Mouse (Mus musculus) T-helper 17 cell (primary cell): ENCODE results near the gene Smg6.

ENCODE experiments used
- in situ Hi-C, 2 experiments: fragments of 300-600 bp; cut with MboI, MseI; formaldehyde crosslinking; loops; 1 replicate in 1 of 2; 2 replicates in 1 of 2; pipeline ENCODE4 v1.15.1; 2025; ENCODE audit warnings: high pct_unique_total_duplicates in 2 of 2

Smg6 gene

DNA sequence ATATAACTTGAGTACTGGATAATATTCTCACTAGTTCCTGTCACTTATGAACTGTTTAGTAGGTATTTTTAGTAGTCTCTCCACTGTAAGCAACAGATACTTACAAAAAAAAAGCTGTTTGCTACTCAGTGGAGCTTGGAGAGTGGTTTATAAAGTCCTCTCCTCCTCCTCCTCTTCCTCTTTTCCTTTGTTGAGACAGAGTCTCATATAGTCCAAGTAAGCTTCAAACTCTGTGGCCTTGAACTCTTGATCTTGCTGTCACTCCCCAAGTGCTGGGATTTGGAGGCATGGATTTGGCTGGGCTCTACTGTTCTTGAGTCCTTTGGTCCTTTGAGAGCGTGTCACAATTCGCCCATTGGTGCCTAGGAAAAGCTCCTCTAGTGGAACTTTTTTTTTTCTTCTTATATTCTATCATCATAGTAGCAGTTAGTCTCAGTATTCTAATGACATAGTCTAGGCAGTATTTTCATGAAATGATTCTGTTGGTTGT is 1.7 kb downstream of the Smg6 start:
- in situ Hi-C loops, result no loop called here

DNA sequence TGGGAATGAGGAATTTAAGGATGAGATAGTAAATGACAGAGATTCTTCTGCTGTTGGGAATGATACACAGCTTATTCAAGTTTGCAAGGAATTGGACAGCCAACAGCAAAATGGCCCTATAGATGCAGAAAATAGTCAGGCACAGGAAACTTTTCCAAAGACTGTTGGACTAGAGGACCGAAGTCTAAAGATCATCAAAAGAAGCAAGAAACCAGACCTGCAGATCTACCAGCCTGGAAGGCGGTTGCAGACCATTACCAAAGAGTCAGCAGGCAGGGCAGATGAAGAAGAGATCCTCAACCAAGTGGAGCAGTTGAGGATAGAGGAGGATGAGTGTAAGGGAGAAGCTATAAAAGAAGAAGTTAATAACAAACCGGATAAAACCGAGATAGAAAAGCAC is 3.5 kb downstream of the Smg6 start:
- in situ Hi-C loops, result no loop called here

DNA sequence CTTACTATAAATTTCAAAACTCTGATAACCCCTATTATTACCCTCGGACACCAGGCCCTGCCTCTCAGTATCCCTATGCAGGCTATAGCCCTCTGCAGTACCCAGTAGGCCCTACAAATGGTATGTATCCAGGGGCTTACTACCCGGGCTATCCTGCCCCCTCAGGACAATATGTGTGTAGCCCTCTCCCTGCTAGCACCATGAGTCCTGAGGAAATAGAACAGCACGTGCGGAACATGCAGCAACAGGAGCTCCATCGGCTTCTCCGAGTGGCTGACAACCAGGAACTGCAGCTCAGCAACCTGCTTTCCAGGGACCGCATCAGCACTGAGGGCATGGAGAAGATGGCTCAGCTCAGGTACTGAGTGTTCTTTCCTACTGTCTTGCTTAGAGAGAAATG is 4.8 kb downstream of the Smg6 start:
- in situ Hi-C loops, result no loop called here

DNA sequence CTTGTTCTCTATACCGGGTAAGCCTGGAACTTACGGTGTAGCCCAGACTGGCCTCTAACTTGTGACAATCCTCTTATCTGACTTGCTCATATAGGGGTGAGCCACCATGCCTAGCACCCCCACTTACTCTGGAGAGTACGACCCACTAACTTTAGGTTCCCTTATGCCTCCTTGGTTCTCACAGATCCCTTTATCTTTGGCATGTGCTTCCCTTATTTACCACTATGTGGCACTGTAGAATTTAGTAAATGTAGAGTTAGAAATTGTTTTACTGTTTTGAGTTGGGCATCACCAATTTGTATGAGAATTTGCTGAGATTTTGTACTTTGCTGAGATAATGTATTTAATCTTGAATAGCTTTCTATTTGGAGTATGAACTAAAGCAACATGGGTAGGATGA is 20.7 kb downstream of the Smg6 start:
- in situ Hi-C loops, result no loop called here

DNA sequence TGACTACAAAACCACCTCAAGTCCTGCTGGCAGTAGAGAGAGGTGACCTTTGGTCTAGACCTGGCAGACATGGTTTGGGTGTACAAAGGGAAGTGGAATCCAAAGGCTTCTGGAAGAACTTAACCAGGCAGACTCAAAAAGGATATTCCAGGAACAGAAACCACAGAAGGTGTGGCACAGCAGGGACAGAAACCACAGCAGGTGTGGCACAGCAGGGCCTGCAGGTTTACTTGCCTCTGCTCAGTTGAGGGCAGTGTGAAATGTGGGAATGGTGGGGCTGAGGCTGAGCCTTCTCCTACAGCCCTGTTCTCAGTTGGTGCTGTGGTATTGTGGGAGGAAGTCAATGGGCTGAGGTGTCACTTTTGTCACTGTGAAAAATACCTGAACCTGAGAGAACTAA is 29.3 kb downstream of the Smg6 start:
- in situ Hi-C loops, result no loop called here

DNA sequence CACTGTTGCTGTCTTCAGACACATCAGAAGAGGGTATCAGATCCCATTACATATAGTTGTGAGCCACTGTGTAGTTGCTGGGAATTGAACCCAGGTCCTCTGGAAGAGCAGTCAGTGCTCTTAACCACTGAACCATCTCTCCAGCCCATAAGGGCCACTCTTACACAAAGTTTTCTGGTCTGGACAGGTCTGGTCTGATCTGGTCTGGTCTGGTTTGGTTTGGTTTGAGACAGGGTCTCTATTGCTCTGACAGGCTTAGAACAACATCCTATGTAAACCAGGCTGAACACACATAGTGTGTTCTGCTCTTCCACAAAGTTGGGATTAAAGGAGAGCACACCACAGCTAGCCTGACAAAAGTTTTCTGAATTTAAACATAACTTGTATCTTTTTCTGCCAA is 30.4 kb downstream of the Smg6 start:
- in situ Hi-C loops, result no loop called here

DNA sequence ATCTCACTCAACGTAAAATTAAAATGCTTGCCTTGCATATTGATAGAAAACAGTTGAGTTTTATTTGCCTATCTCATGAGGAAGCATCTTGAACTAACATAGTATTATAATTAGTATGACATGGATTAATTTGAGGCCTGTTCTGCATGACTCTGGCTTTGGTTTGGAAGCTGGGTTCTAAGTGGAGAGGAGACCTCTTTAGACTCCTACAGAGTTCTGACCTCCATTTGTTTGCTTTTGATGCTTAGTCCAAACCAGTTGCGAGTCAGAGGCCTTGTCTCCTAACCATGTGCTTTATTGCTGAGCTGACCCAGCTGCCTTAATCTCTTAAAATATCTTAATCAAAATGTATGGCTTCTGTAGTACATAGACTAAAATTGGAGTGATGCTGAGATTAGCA is 32.0 kb downstream of the Smg6 start:
- in situ Hi-C loops, result no loop called here

DNA sequence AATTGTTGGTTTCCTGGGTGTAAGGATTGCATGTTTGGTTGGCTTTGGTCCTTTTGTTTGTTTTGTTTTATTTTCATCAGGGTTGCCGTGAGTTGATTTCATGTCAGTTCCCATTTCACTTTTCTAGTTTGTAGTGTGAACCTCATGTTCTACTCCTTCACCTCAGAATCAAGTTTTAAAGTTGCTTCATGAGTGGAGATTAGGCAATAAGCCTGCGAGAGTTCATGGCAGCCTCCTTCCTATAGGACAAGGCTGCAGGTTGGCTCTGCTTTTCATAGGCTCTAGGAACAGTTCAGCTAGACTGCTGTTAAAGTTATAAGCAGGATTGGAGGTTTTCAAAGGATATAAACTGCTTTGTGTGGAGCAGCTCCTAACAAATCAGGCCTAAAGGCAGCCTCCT is 33.9 kb downstream of the Smg6 start:
- in situ Hi-C loops, result no loop called here

DNA sequence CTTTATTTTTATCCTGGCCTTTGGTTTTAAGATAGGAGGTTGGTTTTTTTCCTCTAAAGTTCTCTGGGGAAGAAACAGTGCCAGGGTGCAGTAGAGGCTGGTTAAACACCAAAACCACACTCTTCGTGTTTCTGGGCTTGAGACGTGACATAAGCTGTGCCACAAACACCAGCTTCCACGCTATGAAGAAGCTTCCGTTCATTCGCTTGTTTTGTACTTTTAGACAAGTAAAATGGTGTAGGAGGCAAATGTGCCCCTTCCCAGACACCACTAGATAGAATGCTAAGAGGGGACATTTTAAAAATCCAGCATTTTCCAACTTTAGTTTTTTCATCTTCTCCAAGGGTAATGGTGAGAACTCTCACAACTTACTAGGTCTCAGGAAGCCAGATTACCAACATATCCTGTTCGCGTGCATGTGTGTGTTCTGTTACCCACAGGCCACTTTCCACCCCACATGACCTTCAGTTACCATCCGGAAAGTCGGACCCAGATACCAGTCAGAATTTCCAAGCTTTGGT is 34.5 kb downstream of the Smg6 start:
- in situ Hi-C loops, result no loop called here

DNA sequence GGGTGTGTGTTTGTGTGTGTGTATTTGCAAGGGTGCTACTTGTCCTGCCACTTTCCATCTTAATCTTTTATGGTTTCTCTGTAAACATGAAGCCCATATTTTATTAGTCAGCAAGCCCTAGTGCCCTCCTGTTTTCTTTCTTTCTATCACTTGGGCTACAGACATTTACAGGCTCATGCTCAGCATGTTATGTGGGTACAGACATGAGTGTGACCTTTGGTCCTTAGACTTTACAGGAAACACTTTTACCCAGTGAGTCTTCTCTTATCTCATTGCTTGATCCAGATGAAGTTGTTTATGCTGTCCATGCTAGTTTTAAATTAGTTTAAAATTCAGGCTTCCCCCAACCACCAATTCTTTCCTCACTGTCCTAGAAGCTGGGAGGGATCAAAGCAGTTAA is 36.3 kb downstream of the Smg6 start:
- in situ Hi-C loops, result no loop called here

DNA sequence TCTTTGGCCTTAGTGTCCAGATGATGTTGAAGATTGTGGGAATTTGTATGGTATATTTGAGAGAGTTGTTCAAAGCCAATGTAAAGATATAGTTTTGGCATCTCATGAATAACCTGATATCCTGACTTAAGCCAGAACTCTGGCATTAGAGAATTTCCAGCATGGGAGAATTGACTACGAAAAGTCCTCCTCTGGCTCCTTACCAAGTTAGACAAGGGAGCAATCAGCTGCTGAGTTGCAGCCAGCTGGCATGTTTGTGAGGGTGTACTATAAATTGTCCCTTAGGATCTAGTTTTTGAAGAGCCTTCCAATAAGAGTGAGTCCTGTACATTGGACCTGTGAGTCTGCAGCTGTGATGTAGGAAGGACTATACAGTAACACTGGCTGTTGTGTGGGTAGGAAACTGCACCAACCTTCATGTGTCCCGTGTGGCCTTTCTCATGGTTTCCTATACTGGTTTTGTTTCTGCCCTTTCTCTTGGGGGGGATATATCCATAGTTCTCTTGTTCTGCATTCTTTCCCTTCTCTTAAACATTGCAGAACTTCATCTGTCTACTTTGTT is 37.3 kb downstream of the Smg6 start:
- in situ Hi-C loops, result no loop called here

DNA sequence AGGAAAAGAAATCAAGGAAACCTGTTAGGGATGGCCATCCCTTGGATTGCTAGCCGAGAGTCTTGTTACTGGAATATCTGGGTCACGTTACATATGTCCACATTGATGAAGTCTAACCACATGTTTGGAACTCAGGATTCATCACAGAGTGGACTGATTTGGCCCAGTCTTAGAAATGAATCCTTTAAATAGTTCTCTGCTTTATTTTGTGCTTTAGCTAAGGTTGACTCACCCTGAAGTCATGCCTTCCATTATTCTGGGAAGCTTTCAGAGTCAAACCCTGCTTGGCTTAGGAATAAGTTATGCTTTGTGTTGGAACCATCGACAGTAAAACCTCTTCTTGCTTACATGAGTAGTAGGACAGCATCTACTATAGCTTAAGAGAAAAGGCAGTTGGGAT is 39.9 kb downstream of the Smg6 start:
- in situ Hi-C loops, result no loop called here

DNA sequence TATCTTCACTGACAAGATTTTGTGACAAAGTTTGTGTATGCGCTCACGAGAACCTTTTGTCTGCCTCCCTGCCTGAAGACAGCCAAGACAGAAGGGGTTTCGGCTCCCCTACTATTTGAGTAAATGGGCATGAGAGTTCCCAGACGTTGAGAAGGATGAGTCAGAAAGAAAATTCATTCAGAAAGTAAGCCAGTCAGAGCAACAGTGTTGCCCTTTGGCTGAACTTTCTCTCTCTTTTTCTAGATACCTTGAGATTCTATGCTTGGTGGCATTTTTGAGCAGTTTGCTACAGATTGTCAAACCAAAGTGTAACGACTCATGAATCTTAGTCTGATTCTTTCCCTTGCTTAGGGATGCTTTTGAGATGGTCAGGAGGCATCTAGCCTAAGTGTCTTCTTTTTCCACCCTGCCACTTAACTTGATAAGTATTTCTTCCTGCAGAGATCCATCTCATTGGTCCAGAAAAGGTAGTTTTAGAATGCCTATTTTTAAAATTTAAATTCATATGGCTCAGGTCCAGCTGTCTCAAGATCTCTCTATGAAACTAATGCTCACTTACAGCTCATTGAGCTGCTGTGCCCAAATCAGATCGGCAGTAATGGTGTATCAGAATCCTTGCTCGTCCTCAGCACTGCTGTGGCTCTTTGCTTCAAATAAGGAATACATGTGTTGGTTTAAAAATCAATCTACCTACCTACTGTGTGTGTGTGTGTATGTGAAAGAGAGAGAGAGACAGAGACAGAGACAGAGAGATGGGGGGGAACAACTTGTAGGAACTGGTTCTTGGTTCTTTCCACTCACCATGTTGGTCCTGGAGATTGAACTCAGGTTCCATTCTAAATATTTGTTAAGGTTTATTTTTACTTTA is 47.9 kb downstream of the Smg6 start:
- in situ Hi-C loops, result no loop called here

DNA sequence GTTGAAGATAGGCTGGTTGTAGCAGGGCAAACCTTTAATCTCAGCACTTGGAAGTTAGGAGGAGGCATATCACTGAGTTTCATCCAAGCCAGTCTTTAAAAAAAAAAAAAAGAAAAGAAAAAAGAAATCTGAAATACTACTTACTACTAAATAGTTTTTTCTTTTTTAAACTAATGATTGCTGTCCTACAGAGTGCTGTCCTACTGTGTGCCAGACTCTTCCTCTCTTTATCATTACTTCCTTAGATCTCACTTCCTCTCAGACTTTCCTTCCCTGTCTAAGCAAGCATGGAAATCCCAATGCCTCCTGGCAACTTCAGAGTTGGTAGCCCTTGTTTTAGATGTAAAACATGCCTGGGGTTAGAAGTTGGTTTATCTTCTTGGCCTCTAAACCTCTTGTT is 49.0 kb downstream of the Smg6 start:
- in situ Hi-C loops, result no loop called here

DNA sequence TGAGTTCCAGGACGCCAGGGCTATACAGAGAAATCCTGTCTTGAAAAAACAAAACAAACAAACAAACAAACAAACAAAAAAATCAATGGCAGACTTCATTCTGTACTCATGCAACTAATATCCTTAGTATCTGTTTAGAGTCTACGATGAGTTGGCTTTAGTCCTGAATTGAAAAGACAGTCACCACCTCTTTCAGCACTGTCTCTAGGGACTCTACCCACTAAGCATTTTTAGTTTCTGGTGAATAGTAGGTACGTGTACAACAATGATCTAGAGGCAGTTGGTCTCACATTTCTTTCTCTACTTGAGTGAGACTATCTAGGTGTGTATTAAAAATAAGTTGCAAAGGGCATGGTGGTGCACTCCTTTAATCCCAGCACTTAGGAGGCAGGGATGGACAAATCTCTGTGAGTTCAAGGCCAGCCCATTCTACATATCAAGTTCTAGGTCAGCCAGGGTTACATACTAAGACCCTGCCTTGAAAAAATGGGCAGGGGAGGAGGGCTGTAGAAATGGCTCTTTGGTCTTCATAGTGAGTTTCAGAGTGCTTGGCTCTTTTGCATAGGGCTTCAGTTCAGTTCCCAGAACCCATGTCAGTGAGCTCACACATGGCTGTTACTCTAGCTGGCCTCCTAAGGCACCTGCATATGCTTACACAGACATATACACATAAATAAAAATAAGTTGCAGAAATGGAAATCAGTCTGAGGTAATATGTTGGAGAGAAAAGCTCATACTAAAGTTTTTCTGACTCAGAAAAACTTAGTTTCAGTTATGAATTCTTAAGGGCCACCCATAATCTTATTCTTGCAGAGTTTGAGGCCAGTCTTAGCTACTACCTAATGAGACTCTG is 51.4 kb downstream of the Smg6 start:
- in situ Hi-C loops, result no loop called here

DNA sequence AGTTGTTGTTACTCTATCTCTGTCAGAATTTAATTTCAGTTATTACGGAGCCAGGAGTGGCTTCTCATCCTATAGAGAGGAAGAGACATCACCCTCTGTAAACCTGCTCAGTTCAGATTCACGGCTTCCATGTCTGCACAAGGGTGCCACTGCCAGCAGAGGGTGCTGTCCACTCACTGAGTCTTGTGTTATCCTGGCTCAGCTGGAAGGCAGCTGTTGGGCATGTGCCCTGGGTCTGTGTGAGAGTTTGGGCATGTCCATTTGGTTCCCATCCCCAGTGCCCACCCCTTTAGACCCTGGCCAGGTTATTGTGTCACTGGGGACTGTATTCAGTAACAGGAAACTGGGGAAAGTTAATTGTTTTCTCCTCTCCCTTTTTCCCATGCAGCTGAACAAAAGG is 55.8 kb downstream of the Smg6 start:
- in situ Hi-C loops, result loop anchor here in 1 of 2 experiments (5.0 kb wide), 1 partner anchor 176 kb away; no protein-coding TSS in a partner anchor

DNA sequence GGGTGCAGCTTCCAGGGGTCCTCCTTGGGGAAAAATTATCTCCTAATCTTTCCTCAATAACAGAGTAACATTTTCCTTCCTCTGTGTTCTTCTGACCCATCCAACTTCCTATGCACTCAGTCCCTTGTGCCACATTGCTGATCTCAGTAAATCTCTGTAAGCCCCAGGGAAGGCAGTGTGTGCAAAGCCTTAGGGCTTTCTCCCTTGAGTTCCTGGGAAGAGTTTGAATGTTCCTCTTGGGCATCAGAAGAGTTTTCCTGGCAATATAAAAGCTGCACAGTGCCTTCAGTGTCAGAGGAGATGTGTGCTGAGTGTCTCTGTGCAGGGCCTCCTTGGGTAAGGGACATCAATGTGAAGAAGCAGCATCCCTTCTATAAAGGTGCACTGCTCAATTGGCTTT is 56.6 kb downstream of the Smg6 start:
- in situ Hi-C loops, result loop anchor here in 1 of 2 experiments (5.0 kb wide), 1 partner anchor 175 kb away; no protein-coding TSS in a partner anchor

DNA sequence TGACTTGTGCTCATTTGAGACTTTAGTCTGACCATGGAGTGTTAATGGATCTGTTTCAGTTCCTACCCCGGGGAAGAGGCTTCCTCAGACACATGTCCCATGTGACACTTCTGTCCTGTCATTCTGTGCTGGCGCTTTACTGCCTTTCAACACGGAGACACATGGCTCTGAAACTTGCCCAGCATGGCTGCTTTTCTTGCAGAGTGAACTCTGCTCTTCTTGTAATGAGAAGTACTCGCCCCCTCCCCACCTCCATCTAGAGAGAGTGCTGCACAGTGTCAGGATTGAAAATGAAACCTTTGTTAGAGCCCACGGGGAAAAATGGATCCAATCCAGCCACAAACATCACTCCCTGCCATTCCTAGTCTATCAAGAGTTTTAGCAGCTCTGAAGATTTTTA is 62.5 kb downstream of the Smg6 start:
- in situ Hi-C loops, result no loop called here

DNA sequence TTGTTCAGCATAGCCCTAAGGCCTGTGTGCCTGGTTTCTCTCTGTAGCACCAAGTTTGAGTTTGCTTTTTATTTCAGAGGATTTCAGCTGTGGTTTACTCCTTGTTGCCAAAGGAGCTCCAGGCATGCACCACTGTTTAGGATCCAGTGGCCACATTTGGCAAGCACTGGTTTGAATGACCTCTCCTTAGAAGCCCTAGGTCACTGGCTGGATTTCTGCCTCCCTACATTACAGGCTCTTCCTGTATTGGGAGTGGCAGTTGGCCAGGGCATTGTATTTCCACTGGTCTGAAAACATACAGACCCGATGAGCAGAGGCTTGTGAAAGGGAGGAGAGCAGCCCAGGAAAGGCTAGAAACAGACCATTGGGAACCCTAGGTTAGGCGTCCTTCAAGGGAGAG is 63.4 kb downstream of the Smg6 start:
- in situ Hi-C loops, result no loop called here

DNA sequence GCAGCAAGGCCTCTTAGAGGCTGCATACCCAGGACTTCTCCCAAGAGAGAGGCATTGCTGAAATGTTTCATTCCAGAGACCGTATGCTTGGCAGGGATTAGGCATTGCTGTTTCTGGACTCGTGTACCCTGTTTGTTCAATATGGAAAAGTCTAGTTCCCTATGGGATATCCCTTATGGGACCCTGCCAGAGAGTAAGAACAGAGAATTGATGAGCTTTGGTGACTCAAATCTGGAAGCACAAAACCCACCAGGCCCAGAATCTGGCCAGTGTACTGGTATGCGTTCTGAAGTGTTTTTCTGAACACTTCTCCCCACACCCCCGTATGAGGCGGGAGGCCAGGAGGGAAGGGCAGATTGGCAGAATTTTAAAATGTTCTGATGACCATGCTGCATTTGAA is 64.9 kb downstream of the Smg6 start:
- in situ Hi-C loops, result loop anchor here in 1 of 2 experiments (5.0 kb wide), 1 partner anchor 167 kb away; no protein-coding TSS in a partner anchor

DNA sequence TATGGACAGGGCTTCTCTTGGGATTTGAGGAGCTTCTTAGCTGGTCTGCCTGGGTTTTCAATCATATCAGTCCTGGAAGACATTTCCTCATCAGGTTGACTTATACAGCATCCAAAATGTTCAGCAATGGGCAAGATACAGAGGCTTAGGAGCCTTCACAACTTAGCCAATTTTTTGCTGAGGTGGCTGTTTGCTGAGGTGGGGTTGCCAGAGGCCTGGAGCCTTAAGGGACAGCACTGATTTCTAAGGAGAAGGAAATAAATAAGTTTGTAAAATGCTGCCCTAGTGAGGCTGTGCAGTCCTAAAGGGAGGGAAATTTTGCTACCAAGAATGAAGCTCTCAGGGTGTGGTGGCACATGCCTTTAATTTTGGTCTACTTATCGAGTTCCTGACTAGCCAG is 65.7 kb downstream of the Smg6 start:
- in situ Hi-C loops, result loop anchor here in 1 of 2 experiments (5.0 kb wide), 1 partner anchor 166 kb away; no protein-coding TSS in a partner anchor
